Mouse (Mus musculus) heart, postnatal 4 days (tissue): ENCODE data around the gene Ptpn20. TPM values are rescaled to one million over a fixed set of nuclear protein-coding genes. Genes with fewer than 3 reads are reported as not detected.
A peak's percentile ranks its signal among the peaks of the same experiment; 100 is the strongest.

Experiments
- DNase-seq: peaks from one replicate; pipeline ENCODE4 v3.0.0; 2021
- total RNA-seq, 2 experiments: library from RNA; stranded (reverse); gene quantifications; 2 replicates each; pipeline ENCODE4 v1.2.3; 2021

Gene Ptpn20
- under 1 TPM in 1 of 2 experiments, not detected in 1; 0.09 TPM for total RNA-seq

GRCm38 (mm10) chr14:33588951-33589350 lies at the start of gene Ptpn20:
Gene Ptpn20 (plus strand): TSS chr14:33589207.
- DNase-seq = peak; percentile 23

GRCm38 (mm10) chr14:33539559-33540167 lies 49.3 kb upstream of the Ptpn20 start:
- no peak for DNase-seq

GRCm38 (mm10) chr14:33545565-33546143 lies 43.4 kb upstream of the Ptpn20 start:
- no peak for DNase-seq

- DNase-seq = no peak
These were observed 40.4 kb upstream of the Ptpn20 start for GRCm38 (mm10) chr14:33548650-33549049.

- DNase-seq = no peak
These were observed 39.2 kb upstream of the Ptpn20 start for GRCm38 (mm10) chr14:33549856-33550255.

GRCm38 (mm10) chr14:33570737-33571136 lies 18.3 kb upstream of the Ptpn20 start:
- no peak for DNase-seq

GRCm38 (mm10) chr14:33573643-33574042 lies 15.4 kb upstream of the Ptpn20 start:
- no peak for DNase-seq

GRCm38 (mm10) chr14:33579771-33580484 lies 9.1 kb upstream of the Ptpn20 start:
- no peak for DNase-seq

GRCm38 (mm10) chr14:33598376-33599130 lies 9.5 kb downstream of the Ptpn20 start:
- no peak for DNase-seq

- no peak for DNase-seq
These were observed 18.4 kb downstream of the Ptpn20 start for GRCm38 (mm10) chr14:33607431-33607830.

GRCm38 (mm10) chr14:33625036-33625435 lies 36.0 kb downstream of the Ptpn20 start:
- no peak for DNase-seq

- peak; percentile 27 for DNase-seq
These were observed 43.9 kb downstream of the Ptpn20 start for GRCm38 (mm10) chr14:33632790-33633372.

- no peak for DNase-seq
These were observed 45.3 kb downstream of the Ptpn20 start for GRCm38 (mm10) chr14:33634354-33634753.

- DNase-seq = no peak
These were observed 45.8 kb downstream of the Ptpn20 start for GRCm38 (mm10) chr14:33634774-33635173.

- no peak for DNase-seq
These were observed 50.4 kb downstream of the Ptpn20 start for GRCm38 (mm10) chr14:33639357-33639756.

GRCm38 (mm10) chr14:33650721-33651120 lies 61.7 kb downstream of the Ptpn20 start:
- DNase-seq = peak; percentile 39

- no peak for DNase-seq
These were observed 68.5 kb downstream of the Ptpn20 start for GRCm38 (mm10) chr14:33657471-33657901.

- no peak for DNase-seq
These were observed 69.3 kb downstream of the Ptpn20 start for GRCm38 (mm10) chr14:33658331-33658730.

GRCm38 (mm10) chr14:33662080-33662479 lies 73.1 kb downstream of the Ptpn20 start:
- DNase-seq = peak; percentile 23

- DNase-seq = no peak
These were observed 77.3 kb downstream of the Ptpn20 start for GRCm38 (mm10) chr14:33666301-33666700.

- DNase-seq = no peak
These were observed 80.9 kb downstream of the Ptpn20 start for GRCm38 (mm10) chr14:33669891-33670290.

- peak; percentile 62 for DNase-seq
These were observed 84.5 kb downstream of the Ptpn20 start for GRCm38 (mm10) chr14:33673350-33674087.
